Mouse (Mus musculus) spleen, adult 2 months (tissue): Measurements from ENCODE around the gene 1810049J17Rik.

Source experiments
- CTCF ChIP-seq: fragments of 200-500 bp; IDR thresholded peaks from 2 replicates; pipeline ENCODE4 v1.5.1; 2011; ENCODE audit warnings: mild to moderate bottlenecking, inconsistent platforms; ENCODE audit not compliant: insufficient read depth, insufficient read length, insufficient replicate concordance; ENCODE audit errors: extremely low read depth
- POLR2A ChIP-seq: fragments of 200-500 bp; IDR thresholded peaks from 2 replicates; pipeline ENCODE4 v1.6.1; 2011; ENCODE audit warnings: low read depth, low read length, inconsistent platforms

DNA sequence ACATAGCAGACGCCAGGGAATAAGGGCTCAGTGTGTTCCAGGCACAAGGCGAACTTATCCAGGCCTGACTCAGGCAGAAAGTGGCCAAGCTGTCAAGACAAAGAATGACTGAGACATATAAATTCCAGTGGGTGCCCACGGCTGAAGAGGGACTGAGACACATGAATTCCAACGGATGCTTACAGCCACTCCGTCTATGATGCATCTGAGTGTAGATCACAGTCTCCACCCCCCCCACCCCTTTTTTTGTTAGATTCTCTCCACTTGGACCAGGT lies 36.2 kb downstream of the 1810049J17Rik start:
- no peak for TF ChIP-seq CTCF
- TF ChIP-seq POLR2A, result no peak
